Mouse (Mus musculus) heart, embryonic 14.5 days (tissue): Measurements from ENCODE around the gene Dtnb. TPM values are rescaled to one million over a fixed set of nuclear protein-coding genes. Genes with fewer than 3 reads are reported as not detected.

Experiments
- ATAC-seq: fragments of 200-750 bp; cut with Nextera tagmentation; 2 replicates; pipeline ENCODE4 v1.8.0; 2017; ENCODE audit warnings: low read depth, moderate TSS enrichment; ENCODE audit not compliant: insufficient number of reproducible peaks, insufficient read depth, low FRiP score
- H3K27ac ChIP-seq, 2 experiments: fragments of 200-500 bp in 1 of 2; fragments of 300-500 bp in 1 of 2; sonication (generic) in 1 of 2; replicated peaks in 1 of 2; 2 replicates each; pipeline ENCODE4 v1.5.1; 2012 to 2014; ENCODE audit warnings: low read depth in 2 of 2, low read length in 2 of 2, control low read depth in 1 of 2, mild to moderate bottlenecking in 1 of 2, mixed read lengths in 1 of 2; ENCODE audit not compliant: control insufficient read depth in 1 of 2, insufficient read depth in 1 of 2
- H3K27me3 ChIP-seq: fragments of 300-500 bp; sonication (generic); 2 replicates; pipeline ENCODE4 v1.6.1; 2014; ENCODE audit warnings: mild to moderate bottlenecking, low read length, control low read depth; ENCODE audit not compliant: control insufficient read depth, insufficient read depth
- H3K36me3 ChIP-seq: fragments of 300-500 bp; sonication (generic); 2 replicates; pipeline ENCODE4 v1.6.1; 2014; ENCODE audit warnings: mild to moderate bottlenecking, control low read depth, low read length, mixed read lengths; ENCODE audit not compliant: control insufficient read depth, insufficient read depth
- H3K4me1 ChIP-seq, 2 experiments: fragments of 200-500 bp in 1 of 2; fragments of 300-500 bp in 1 of 2; sonication (generic) in 1 of 2; 2 replicates each; pipeline ENCODE4 v1.6.1; 2012 to 2014; ENCODE audit warnings: low read length in 2 of 2, control low read depth in 1 of 2, mixed read lengths in 1 of 2; ENCODE audit not compliant: control insufficient read depth in 2 of 2, insufficient read depth in 2 of 2
- H3K4me2 ChIP-seq: fragments of 300-500 bp; sonication (generic); 2 replicates; pipeline ENCODE4 v1.6.1; 2014; ENCODE audit warnings: mild to moderate bottlenecking, low read length
- H3K4me3 ChIP-seq, 2 experiments: fragments of 200-500 bp in 1 of 2; fragments of 300-500 bp in 1 of 2; sonication (generic) in 1 of 2; 2 replicates each; pipeline ENCODE4 v1.5.1; 2012 to 2014; ENCODE audit warnings: low read length in 2 of 2, mild to moderate bottlenecking in 2 of 2, control low read depth in 1 of 2, low read depth in 1 of 2, moderate library complexity in 1 of 2; ENCODE audit not compliant: control insufficient read depth in 1 of 2, insufficient read depth in 1 of 2
- H3K9ac ChIP-seq: fragments of 300-500 bp; sonication (generic); 2 replicates; pipeline ENCODE4 v1.6.1; 2014; ENCODE audit warnings: mild to moderate bottlenecking, low read length
- H3K9me3 ChIP-seq: fragments of 300-500 bp; sonication (generic); 2 replicates; pipeline ENCODE4 v1.6.1; 2016; ENCODE audit warnings: low read length, control low read depth; ENCODE audit not compliant: control insufficient read depth
- WGBS: fragments of 180-500 bp; shearing (Covaris S2); extraction: QIAGEN DNeasy Blood & Tissue Kit; methylation state at CpG from one replicate; pipeline ENCODE4 v1.1.7; 2014; 5-methylcytosine and 5-hydroxymethylcytosine counted together
- polyA plus RNA-seq: library from polyadenylated mRNA; unstranded; fragments of >200 nt; fragmentation: Nextera tagmentation; extraction: Ambion mirVana; gene quantifications from 2 replicates; pipeline ENCODE4 v1.2.1, GENCODE M21; 2014

Gene Dtnb
- polyA plus RNA-seq, 1 experiment from 2014 or later, result 19.6 TPM

- no peaks in the 10 kb centered on the region for H3K27me3 ChIP-seq
- ATAC-seq, result no peak
- no peak overlapping the region for H3K4me2 ChIP-seq
- H3K4me1 ChIP-seq, result peaks cover 0 to 4% of the 10 kb centered on the region in 2 experiments; a peak in 1 of 4 replicates
- no peaks in the 10 kb centered on the region for H3K9me3 ChIP-seq
- H3K27ac ChIP-seq, result no peak overlapping the region
- no peak overlapping the region for H3K4me3 ChIP-seq
- H3K9ac ChIP-seq, result no peak overlapping the region
- 88% methylated on average over 3 of the region's 3 CpGs for whole genome bisulfite sequencing
- H3K36me3 ChIP-seq, result no peaks in the 10 kb centered on the region
Measured at GRCm38 (mm10) chr12:3773643-3774042, 201.5 kb downstream of the Dtnb start.

GRCm38 (mm10) chr12:3776015-3776414, 203.8 kb downstream of the Dtnb start:
- Histone ChIP-seq H3K27me3 (no peaks in the 10 kb centered on the region), H3K4me3 (no peak overlapping the region), H3K9me3 (no peaks in the 10 kb centered on the region), H3K4me2 (no peak overlapping the region), H3K4me1 (peaks cover 16 to 22% of the 10 kb centered on the region in 2 experiments), H3K9ac (no peak overlapping the region), H3K36me3 (no peaks in the 10 kb centered on the region), H3K27ac (no peak overlapping the region)
- ATAC-seq, result no peak
- WGBS, result 94% methylated on average over 2 of the region's 2 CpGs

- H3K9ac ChIP-seq, result no peak overlapping the region
- no peaks in the 10 kb centered on the region for H3K9me3 ChIP-seq
- H3K27me3 ChIP-seq, result no peaks in the 10 kb centered on the region
- peaks cover 26 to 37% of the 10 kb centered on the region in 2 experiments for H3K4me1 ChIP-seq
- H3K36me3 ChIP-seq, result no peaks in the 10 kb centered on the region
- no peak overlapping the region for H3K4me2 ChIP-seq
- H3K27ac ChIP-seq, result no peak overlapping the region
- ATAC-seq, result no peak
- 91% methylated on average over 5 of the region's 5 CpGs for WGBS
- no peak overlapping the region for H3K4me3 ChIP-seq
Measured at GRCm38 (mm10) chr12:3777682-3778081, 205.5 kb downstream of the Dtnb start.

GRCm38 (mm10) chr12:3778286-3778685, 206.1 kb downstream of the Dtnb start:
- no peak overlapping the region for H3K4me2 ChIP-seq
- no peak overlapping the region for H3K9ac ChIP-seq
- H3K4me3 ChIP-seq, result no peak overlapping the region
- no peaks in the 10 kb centered on the region for H3K27me3 ChIP-seq
- H3K4me1 ChIP-seq, result peaks cover 29 to 39% of the 10 kb centered on the region in 2 experiments
- no peak for ATAC-seq
- no peaks in the 10 kb centered on the region for H3K36me3 ChIP-seq
- no peaks in the 10 kb centered on the region for H3K9me3 ChIP-seq
- H3K27ac ChIP-seq, result no peak overlapping the region
- 87% methylated on average over 6 of the region's 6 CpGs for WGBS

GRCm38 (mm10) chr12:3779639-3780038, 207.5 kb downstream of the Dtnb start:
- Histone ChIP-seq H3K27me3 (no peaks in the 10 kb centered on the region), H3K4me1 (peaks cover 37 to 44% of the 10 kb centered on the region in 2 experiments), H3K27ac (peak overlapping the region in 1 of 2 experiments; percentile 10; a peak in 2 of 4 replicates), H3K4me3 (no peak overlapping the region), H3K9me3 (no peaks in the 10 kb centered on the region), H3K4me2 (no peak overlapping the region), H3K9ac (no peak overlapping the region; the same call in 1 of the 2 replicates), H3K36me3 (no peaks in the 10 kb centered on the region)
- WGBS, result 69% methylated on average over 2 of the region's 2 CpGs
- ATAC-seq, result no peak

GRCm38 (mm10) chr12:3780405-3780891, 208.3 kb downstream of the Dtnb start:
- no peak overlapping the region for H3K4me3 ChIP-seq
- peak overlapping the region; percentile 52; the same call in 1 of the 2 replicates for H3K4me2 ChIP-seq
- H3K9me3 ChIP-seq, result no peaks in the 10 kb centered on the region
- peak overlapping the region; percentile 95 to 99 for H3K27ac ChIP-seq
- peak; percentile 52; the same call in 1 of the 2 replicates for ATAC-seq
- H3K27me3 ChIP-seq, result no peaks in the 10 kb centered on the region
- 5% methylated on average over 8 of the region's 8 CpGs for WGBS
- no peaks in the 10 kb centered on the region for H3K36me3 ChIP-seq
- H3K4me1 ChIP-seq, result peaks cover 42 to 51% of the 10 kb centered on the region in 2 experiments
- peak overlapping the region; percentile 52 for H3K9ac ChIP-seq

- Histone ChIP-seq H3K27me3 (no peaks in the 10 kb centered on the region), H3K4me3 (no peak overlapping the region), H3K9ac (peak overlapping the region; percentile 52), H3K9me3 (no peaks in the 10 kb centered on the region), H3K4me2 (peak overlapping the region; percentile 52), H3K4me1 (peaks cover 42 to 51% of the 10 kb centered on the region in 2 experiments), H3K36me3 (no peaks in the 10 kb centered on the region), H3K27ac (peak overlapping the region; percentile 95 to 99)
- WGBS, result 14% methylated on average over 7 of the region's 7 CpGs
- peak; percentile 55; the same call in 1 of the 2 replicates for ATAC-seq
Measured at GRCm38 (mm10) chr12:3780931-3781471, 208.8 kb downstream of the Dtnb start.
